Mouse (Mus musculus) retina, embryonic 14.5 days (tissue): ENCODE data around the gene Gm7876.
"Not testable (repeated sequence)": the region's sequence is repeated elsewhere in the genome, so short reads cannot be mapped to it uniquely, and the experiment has no call there.

ENCODE experiments used
- DNase-seq: peaks from one replicate; pipeline ENCODE4 v3.0.0-alpha.2; 2015; ENCODE audit warnings: low spot score

The Gm7876 gene

GRCm38 (mm10) chr14:4708938-4709337 lies at the start of gene Gm7876:
Gene Gm7876, plus strand, starts transcription at chr14:4709238.
- DNase-seq, result not testable (repeated sequence)

- not testable (repeated sequence) for DNase-seq
Observed at GRCm38 (mm10) chr14:4663892-4664291, 45.1 kb upstream of the Gm7876 start, which contains the start of gene Gm3239. Gene Gm3239, plus strand, starts transcription at chr14:4664192.

- not testable (repeated sequence) for DNase-seq
Observed at GRCm38 (mm10) chr14:4726038-4726880, 17.2 kb downstream of the Gm7876 start, which contains the start of gene Gm3252. Gene Gm3252, plus strand, starts transcription at chr14:4726775.
